Mouse (Mus musculus) embryo, embryonic 11.5 days (tissue): ENCODE results near the gene Ifi205.

ENCODE experiments used
- DNase-seq: peaks from one replicate; pipeline ENCODE4 v3.0.0-alpha.2; 2012; ENCODE audit warnings: low read depth, low spot score

Gene Ifi205

GRCm38 (mm10) chr1:173973111-173973510 is 58.5 kb downstream of the Ifi205 start:
- no peak for DNase-seq
